Mouse (Mus musculus) layer of hippocampus, adult 18-20 months (tissue): ENCODE results near the gene Mthfd1. TPM values are rescaled to one million over a fixed set of nuclear protein-coding genes. Genes with fewer than 3 reads are reported as not detected.

ENCODE experiments used
- DNase-seq, 2 experiments: peaks; one replicate each; pipeline ENCODE4 v3.0.0; 2022; ENCODE audit warnings: low spot score in 2 of 2
- total RNA-seq, 2 experiments: library from RNA; stranded (reverse); gene quantifications; 2 replicates each; pipeline ENCODE4 v1.2.3; 2021

Mthfd1 gene
- total RNA-seq, 2 experiments from 2014 or later = 42.6 to 46.1 TPM

- DNase-seq = no peak
Measured at GRCm38 (mm10) chr12:76299361-76299906, 44.3 kb downstream of the Mthfd1 start.

GRCm38 (mm10) chr12:76300367-76300766, 45.3 kb downstream of the Mthfd1 start:
- no peak for DNase-seq

GRCm38 (mm10) chr12:76303474-76303873, 48.4 kb downstream of the Mthfd1 start:
- DNase-seq = no peak

- DNase-seq = peak in 1 of 2 experiments; percentile 63
Measured at GRCm38 (mm10) chr12:76304199-76304598, 49.1 kb downstream of the Mthfd1 start.

- no peak for DNase-seq
Measured at GRCm38 (mm10) chr12:76305107-76305506, 50.0 kb downstream of the Mthfd1 start.

- DNase-seq = no peak
Measured at GRCm38 (mm10) chr12:76306852-76307561, 51.9 kb downstream of the Mthfd1 start.

- DNase-seq = peak in 1 of 2 experiments; percentile 55
Measured at GRCm38 (mm10) chr12:76307964-76308363, 52.9 kb downstream of the Mthfd1 start.

GRCm38 (mm10) chr12:76308436-76308835, 53.3 kb downstream of the Mthfd1 start:
- DNase-seq = no peak

- no peak for DNase-seq
Measured at GRCm38 (mm10) chr12:76310007-76310406, 54.9 kb downstream of the Mthfd1 start.

- DNase-seq = no peak
Measured at GRCm38 (mm10) chr12:76310633-76311032, 55.5 kb downstream of the Mthfd1 start.

- no peak for DNase-seq
Measured at GRCm38 (mm10) chr12:76311227-76311626, 56.1 kb downstream of the Mthfd1 start.

- DNase-seq = no peak
Measured at GRCm38 (mm10) chr12:76311951-76312350, 56.9 kb downstream of the Mthfd1 start.

- DNase-seq = no peak
Measured at GRCm38 (mm10) chr12:76318282-76319212, 63.4 kb downstream of the Mthfd1 start.

GRCm38 (mm10) chr12:76324679-76325431, 69.8 kb downstream of the Mthfd1 start, which contains the start of gene Akap5:
Gene Akap5, plus strand, starts transcription at chr12:76324891.
- DNase-seq = peak; percentile 53 to 69

GRCm38 (mm10) chr12:76326437-76327220, 71.5 kb downstream of the Mthfd1 start:
- peak in 1 of 2 experiments; percentile 48 for DNase-seq

GRCm38 (mm10) chr12:76328567-76329354, 73.7 kb downstream of the Mthfd1 start:
- DNase-seq = no peak

- no peak for DNase-seq
Measured at GRCm38 (mm10) chr12:76333688-76334087, 78.6 kb downstream of the Mthfd1 start.

- DNase-seq = no peak
Measured at GRCm38 (mm10) chr12:76335641-76336040, 80.5 kb downstream of the Mthfd1 start.
